ENCODE assay signal across 16 mouse cellular contexts in genomic region chr4:28960889-28961560, GRCm38 (mm10).
DNase-seq lines count a peak whose midpoint lies in the region; ATAC-seq lines count a peak whose summit lies in the region.
"Had no signal": no experiment of that assay in that cellular context is flagged by ENCODE, and none has a peak within 500 bp of the region (broad histone marks: within the 10 kb centered on the region; RNA-seq: fewer than 3 reads in every experiment).

No protein-coding gene starts in this region.

- ATAC-seq in common myeloid progenitor, adult 5-6 weeks (replicated peaks; ENCODE audit: low read depth, poor library complexity, severe bottlenecking) = 0 out of 2 replicates have a peak, but pooled peaks have one; percentile 18
- peak; percentile 57 for ATAC-seq in megakaryocyte progenitor cell, adult 5-6 weeks (replicated peaks; ENCODE audit: poor library complexity)
- ATAC-seq: CD4-positive, CD25-positive, alpha-beta regulatory T cell, adult 4 months; forebrain, embryonic 14.5 days; intestine, postnatal 0 days had no signal

- intact Hi-C loops in left cerebral cortex, postnatal 4 days (cut with DNase I) = no loop called here
- intact Hi-C loops in left cerebral cortex, postnatal 25 days (cut with DNase I) = no loop called here

- peak; percentile 72 to 81 for DNase-seq in cerebellum, postnatal 10 days
- no peak for DNase-seq in cerebellum, postnatal 4 days (ENCODE audit: low spot score in 2 of 2)
- peak; percentile 19 for DNase-seq in left cerebral cortex, postnatal 4 days
- DNase-seq in left cerebral cortex, postnatal 25 days (ENCODE audit: low spot score in 2 of 2) = no peak
- no peak for DNase-seq in frontal cortex, postnatal 14 days (ENCODE audit: low spot score in 2 of 2)
- DNase-seq: adrenal gland, adult 2 months; adrenal gland, postnatal 14 days; gastrocnemius, postnatal 10 days; gastrocnemius, postnatal 36 days; heart, adult 11 months; kidney, adult 2 months had no signal

Comparison
In these comparisons a context has a peak if more than half of its experiments do, and no peak if none do; other contexts are left out.
1. DNase-seq: peak in cerebellum, postnatal 10 days (2 of 2) and left cerebral cortex, postnatal 4 days (single experiment); none in cerebellum, postnatal 4 days (0 of 2), left cerebral cortex, postnatal 25 days (0 of 2) and frontal cortex, postnatal 14 days (0 of 2).